Mouse (Mus musculus) liver, embryonic 14.5 days (tissue): ENCODE measurements around the gene Trpv2.

ENCODE experiments used
- CTCF ChIP-seq: IDR thresholded peaks from 2 replicates; pipeline ENCODE4 v1.5.1; 2016; ENCODE audit warnings: antibody characterized with exemption, low read depth, control low read depth
- EP300 ChIP-seq: IDR thresholded peaks from 2 replicates; pipeline ENCODE4 v1.6.1; 2016; ENCODE audit warnings: antibody characterized with exemption, low read depth

- TF ChIP-seq CTCF (no peak), EP300 (no peak)
Measured at GRCm38 (mm10) chr11:62557205-62557604, 17.1 kb upstream of the Trpv2 start.
